Mouse (Mus musculus) erythroblast, embryonic 14.5 days (primary cell): ENCODE data around the gene Shh.

ENCODE experiments used
- GATA1 ChIP-seq: IDR thresholded peaks from 2 replicates; pipeline ENCODE4 v1.6.1; 2012; ENCODE audit warnings: low read length, inconsistent platforms, mixed read lengths
- TAL1 ChIP-seq: IDR thresholded peaks from 3 replicates; pipeline ENCODE4 v1.6.1; 2012; ENCODE audit warnings: low read length, inconsistent platforms, mixed read lengths

GRCm38 (mm10) chr5:28414076-28414475, 53.0 kb downstream of the Shh start:
- no peak for TF ChIP-seq GATA1
- TF ChIP-seq TAL1, result no peak
